Mouse (Mus musculus): Measurements from ENCODE around the gene Gm7358. TPM values are rescaled to one million over a fixed set of nuclear protein-coding genes. Genes with fewer than 3 reads are reported as not detected.

Gm7358 gene
- polyA plus RNA-seq, 1 experiment from 2014 or later, result not detected

Other genes with a start within 250 kb of the Gm7358 start
- gene Gm7168, start 111.2 kb downstream of the Gm7358 start, polyA plus RNA-seq (2014; fragmentation: Nextera tagmentation; extraction: Ambion mirVana), result 0.10 TPM in 1 of 2 replicates, not detected in the other
- gene Gm7356, start 55.8 kb downstream of the Gm7358 start, polyA plus RNA-seq (2014; fragmentation: Nextera tagmentation; extraction: Ambion mirVana), result not detected in 2 replicates
- gene Dact2, start 144.8 kb upstream of the Gm7358 start, polyA plus RNA-seq (2014; fragmentation: Nextera tagmentation; extraction: Ambion mirVana), result 0.18 and 0.32 TPM in 2 replicates
- gene Smoc2, start 220.0 kb upstream of the Gm7358 start, polyA plus RNA-seq (2014; fragmentation: Nextera tagmentation; extraction: Ambion mirVana), result 7.0 and 11.1 TPM in 2 replicates

Data from midbrain, embryonic 11.5 days (tissue).